Mouse (Mus musculus) megakaryocyte, embryonic 14.5 days (primary cell): ENCODE results near the gene Dennd5b.

Source experiments
- FLI1 ChIP-seq: IDR thresholded peaks from 2 replicates; pipeline ENCODE4 v1.6.1; 2012; ENCODE audit warnings: low read length, inconsistent platforms, mixed read lengths
- GATA1 ChIP-seq: IDR thresholded peaks from 3 replicates; pipeline ENCODE4 v1.6.1; 2012; ENCODE audit warnings: mixed read lengths, low read length, inconsistent platforms, borderline replicate concordance

DNA sequence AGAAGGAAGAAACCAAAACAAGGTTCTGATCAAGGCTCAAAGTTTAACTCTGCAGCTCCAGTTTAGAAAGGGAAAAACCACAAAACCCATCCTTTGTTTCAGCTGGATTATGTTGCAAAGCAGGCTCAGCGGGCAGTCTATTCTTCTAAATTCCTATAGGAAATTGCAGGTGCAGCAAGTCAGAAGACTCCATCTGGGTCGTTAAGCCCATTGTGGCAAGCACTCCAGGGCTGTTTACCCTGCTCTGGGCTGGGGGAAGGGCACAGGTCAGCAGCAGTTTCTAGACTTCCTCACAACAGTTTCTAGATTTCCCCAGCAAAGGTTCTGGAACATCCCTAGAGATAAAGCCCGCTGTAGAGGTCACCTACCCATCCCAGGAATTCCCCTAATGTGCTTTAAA, 29.6 kb upstream of the Dennd5b start:
- TF ChIP-seq GATA1 (no peak), FLI1 (no peak)
